Mouse (Mus musculus) thymus, postnatal 14 days (tissue): ENCODE results near the gene Emx1.
"Not testable (repeated sequence)": the region's sequence is repeated elsewhere in the genome, so short reads cannot be mapped to it uniquely, and the experiment has no call there.

Source experiments
- DNase-seq: peaks from one replicate; pipeline ENCODE4 v3.0.0; 2021

Gene Emx1

DNA sequence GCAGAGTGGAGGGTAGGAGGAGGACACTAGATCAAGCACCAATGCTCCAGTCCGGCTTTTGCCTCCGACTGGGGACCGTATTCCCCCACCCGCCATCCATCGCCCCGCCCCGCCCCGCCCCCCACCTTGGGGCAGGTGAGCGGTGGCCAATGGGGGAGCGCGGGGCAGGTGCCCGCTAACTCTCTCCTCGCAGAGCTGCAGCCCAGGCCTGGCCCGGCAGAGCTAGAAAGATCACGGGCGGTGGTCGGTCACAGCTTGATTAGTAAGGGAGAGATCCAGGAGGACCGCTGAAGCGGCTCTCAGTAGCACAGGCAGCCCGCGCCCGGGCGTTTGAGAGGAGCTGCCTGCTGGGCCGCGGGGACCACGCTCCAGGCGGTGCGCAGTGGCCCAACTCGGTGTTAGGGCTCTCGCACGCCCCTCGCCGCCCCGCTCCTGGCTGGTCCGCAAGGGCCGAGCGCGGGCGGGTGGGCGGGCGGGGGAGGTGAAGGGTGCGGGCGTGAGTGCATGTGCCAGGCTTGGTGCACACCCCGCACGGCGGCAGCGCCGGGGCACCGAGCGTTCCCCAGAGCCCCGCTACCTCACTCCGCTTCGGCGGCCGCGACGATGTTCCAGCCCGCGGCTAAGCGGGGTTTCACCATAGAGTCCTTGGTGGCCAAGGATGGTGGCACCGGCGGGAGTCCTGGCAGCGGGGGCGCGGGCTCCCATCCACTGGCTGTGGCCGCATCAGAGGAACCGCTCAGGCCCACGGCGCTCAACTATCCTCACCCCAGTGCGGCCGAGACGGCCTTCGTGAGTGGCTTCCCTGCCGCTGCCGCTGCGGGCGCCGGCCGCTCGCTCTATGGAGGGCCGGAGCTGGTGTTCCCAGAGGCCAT, at the start of gene Emx1:
Gene Emx1, plus strand, starts transcription at position 99 of the 872 bp plus-strand sequence.
- no peak for DNase-seq

DNA sequence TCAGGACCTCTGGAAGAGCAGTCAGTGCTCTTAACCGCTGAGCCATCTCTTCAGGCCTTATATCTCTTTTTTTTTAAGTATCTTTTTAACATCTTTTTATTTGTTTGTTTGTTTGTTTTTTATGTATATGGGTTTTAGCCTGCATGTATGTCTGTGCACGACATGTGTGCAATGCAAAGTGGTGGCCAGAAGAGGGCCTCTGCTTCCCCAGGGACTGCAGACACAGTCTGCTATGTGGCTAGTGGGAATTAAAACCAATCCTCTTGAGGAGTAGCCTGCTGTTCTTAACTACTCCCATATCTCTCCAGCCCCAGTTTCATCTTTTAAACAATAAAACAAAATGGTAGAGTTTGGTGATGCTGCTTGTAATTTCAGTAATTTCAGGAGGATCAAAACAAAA, 47.7 kb upstream of the Emx1 start:
- DNase-seq: no peak

DNA sequence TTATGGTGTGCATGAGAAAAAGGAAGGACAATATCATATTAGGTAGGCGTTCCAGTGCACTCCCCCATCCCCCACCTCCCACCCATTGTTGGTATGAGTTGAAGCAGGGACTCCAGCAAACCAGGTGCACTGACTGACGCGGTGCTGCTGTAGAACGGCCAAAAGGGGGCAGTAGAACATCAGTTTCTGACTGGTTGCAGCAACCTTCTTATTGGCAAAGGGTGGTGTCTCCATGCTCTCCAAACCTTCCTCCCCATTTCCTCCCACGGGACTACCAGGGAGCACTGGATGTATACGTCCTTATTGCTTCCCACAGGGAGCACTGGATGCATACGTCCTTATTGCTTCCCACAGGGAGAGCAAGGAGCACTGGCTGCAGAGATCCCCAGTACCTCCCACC, 46.2 kb upstream of the Emx1 start:
- peak; percentile 75 for DNase-seq

DNA sequence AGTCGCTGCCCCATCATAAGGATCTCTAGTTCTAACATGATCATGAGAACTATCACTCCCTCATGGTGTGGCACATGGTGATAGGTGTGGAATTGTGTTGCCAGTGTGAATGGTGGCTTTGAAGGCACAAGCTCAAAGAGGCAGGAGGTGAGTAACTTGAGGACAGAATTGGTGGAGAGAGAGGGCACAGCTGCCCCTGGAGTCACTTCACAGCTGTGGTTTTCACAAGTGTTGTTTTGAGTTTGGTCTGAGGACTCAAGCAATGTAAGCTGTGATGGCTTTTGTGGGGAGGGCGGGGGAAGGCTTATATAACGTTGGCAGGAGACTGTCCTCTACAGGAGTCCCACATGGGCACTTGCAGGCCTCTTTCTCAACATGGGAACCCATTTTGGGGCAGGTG, 42.8 kb upstream of the Emx1 start:
- DNase-seq: no peak

- DNase-seq: no peak
Measured at GRCm38 (mm10) chr6:85147636-85148035, 39.6 kb upstream of the Emx1 start.

GRCm38 (mm10) chr6:85150386-85150785, 36.9 kb upstream of the Emx1 start:
- DNase-seq: no peak

GRCm38 (mm10) chr6:85153970-85154540, 33.2 kb upstream of the Emx1 start:
- DNase-seq: peak; percentile 82

DNA sequence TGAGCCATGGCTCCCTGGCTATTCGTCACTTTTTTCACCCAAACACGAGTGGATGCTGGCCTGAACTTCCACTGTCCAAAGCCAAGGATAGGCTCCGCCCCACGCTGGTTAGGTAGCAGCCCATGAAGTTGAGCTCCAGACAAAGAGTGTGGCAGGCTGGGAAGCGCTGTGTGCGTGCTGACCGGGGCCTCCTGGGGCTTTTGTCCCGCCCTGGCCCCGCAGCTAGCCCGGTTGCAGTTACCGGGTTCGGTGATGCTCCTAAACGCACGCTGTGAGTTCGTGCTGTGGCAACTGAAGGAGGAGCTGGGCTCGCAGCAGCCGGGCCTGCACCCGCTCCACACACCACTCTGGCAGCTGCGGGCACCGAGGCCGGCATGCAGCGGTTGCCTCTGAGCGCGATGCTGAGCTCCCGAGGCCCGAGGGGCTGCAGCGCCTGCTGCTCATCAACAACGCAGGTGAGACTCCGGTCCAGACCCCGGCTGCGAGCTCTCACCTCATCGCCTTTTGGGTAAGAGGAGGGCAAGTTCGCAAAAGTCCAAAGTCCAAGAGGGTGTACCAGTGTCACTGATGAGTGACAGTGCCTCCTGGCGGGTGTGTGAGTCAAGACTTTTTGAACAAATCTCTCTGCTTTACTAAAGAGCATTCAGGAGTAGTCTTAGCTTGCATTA, 32.2 kb upstream of the Emx1 start:
- DNase-seq: peak; percentile 39

- DNase-seq: not testable (repeated sequence)
Measured at GRCm38 (mm10) chr6:85156551-85156950, 30.7 kb upstream of the Emx1 start.

DNA sequence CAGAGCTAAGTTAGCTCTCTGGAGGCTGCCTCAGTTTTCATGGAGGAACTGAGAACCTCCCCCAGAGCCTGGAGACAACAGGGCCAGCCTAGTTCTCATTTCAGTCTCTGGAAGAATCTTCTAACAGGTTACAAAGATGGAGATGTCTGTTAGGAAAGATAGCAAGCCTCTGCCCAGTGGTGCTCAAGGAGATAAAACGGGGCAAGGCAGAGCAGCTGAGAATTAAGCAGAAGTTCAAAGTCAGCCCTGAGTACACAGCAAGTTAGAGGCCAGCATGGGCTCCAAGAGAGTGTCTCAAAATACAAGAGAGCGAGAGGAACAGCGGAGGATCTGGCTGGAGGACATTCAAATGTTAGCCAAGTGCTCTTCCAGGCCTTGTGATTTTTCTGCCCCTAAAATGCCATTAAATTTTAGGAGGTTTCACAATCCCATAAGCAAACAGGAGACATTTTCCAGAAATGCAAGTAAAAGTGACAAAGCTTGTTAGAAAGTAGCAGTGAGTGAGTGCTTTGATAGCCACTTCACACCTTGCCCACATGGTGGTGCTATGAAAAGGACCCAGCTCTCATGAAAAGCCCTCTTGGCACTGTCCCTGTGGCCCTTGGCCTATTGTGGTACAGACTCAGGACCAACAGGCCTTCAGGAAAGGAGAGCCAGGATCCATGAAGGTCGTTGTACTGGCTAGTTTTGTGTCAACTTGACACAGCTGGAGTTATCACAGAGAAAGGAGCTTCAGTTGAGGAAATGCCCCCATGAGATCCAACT, 29.0 kb upstream of the Emx1 start:
- not testable (repeated sequence) for DNase-seq

- peak; percentile 53 for DNase-seq
Measured at GRCm38 (mm10) chr6:85159092-85159760, 28.0 kb upstream of the Emx1 start.

GRCm38 (mm10) chr6:85160201-85160923, 26.9 kb upstream of the Emx1 start:
- peak; percentile 75 for DNase-seq

DNA sequence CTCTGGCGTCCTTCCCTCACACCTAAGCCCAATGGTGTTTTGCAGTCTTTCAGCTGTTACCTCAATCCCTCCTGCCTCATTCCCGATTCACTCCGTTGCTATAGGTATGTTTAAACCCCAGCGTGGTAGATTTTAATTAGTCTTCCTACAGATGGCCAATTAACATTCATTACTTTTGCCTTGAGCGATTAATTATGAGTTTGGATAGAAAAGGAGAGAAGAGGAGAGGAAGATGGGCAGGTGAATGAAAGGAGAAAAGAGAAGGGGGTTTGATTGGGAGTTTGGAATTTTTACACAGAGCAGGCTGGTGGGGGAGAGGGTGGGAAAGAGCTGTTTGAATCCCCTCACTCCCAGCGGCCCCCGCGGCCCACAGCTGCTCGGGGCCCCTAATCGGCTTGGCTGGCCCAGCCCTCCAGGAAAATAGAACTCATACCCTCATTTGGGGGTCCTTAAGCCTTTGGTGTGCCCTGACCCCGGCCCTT, 21.8 kb upstream of the Emx1 start:
- DNase-seq: no peak

DNA sequence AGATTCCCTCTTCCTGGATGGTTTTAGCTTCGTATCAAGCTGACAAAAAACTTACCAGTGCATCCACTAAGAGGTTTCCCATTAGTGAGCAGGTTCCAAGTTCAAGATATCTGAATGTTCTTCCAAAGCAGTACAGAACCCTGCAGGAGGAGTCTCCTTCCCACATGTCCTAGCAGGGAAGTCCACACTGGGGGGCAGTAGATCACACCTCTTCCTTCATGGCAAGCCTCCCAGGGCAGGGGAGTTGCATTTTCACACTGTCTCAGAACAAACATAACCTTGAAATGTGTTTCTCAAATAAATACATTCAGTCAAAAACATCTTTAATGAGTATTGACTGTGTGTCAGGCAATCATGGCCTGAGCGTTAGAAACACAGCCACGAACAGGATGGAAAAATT, 7.7 kb upstream of the Emx1 start:
- no peak for DNase-seq

DNA sequence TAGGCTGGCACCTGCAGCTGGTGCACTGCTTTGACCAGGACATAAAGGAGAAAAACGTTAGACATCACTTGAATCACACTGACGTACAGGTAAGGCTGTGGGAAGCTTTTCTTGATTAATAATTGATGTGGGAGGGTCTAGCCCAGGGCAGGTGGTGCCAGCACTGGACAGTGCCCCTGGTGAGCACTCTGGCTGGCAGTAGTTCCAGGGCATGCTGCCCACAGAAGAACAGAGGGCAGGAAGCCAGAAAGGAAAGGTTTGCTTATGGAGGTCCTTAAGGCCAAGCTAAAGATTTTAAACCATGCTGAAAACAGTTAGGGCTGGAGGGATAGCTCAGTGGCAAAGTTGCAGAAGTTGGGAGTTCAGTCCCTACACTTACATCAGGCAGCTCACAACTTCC, 7.2 kb upstream of the Emx1 start:
- no peak for DNase-seq

- no peak for DNase-seq
Measured at GRCm38 (mm10) chr6:85183951-85184350, 3.3 kb upstream of the Emx1 start.

DNA sequence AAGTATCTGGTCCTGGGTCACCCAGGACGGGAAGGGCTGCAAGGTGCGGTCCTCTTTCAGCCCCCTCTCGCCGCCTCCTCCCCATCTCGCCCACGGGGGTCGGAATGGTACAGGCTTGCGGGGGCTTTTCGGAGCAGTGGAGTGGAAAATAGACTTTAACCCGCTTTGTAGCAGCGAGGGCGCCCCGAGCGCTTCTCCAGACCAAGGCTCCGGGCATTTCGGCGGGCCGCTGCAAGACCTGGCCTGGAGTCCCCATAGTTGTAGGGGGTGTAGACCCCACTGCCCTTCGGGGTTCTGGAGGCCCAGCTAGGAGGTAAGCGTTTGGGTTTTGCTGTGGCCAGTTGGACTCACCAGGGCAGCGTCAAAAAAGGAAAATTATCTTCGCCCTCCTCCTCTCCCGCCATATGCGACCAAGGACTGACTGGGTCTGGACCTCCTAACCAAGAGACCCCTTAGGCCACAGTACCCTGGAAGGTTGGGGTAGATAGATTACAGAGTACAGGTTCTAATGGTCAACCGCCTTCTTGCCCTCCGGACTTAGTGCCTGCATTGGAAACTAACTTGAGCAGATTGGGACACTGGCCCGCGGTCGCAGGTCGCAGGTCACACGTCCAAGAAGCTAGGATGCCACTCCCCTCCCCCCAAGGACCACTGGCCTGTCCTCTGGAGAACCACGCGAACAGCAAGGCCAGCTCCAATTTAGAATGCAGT, 1.1 kb upstream of the Emx1 start:
- DNase-seq: no peak

- DNase-seq: no peak
Measured at GRCm38 (mm10) chr6:85186744-85187059, 536 bp upstream of the Emx1 start.

GRCm38 (mm10) chr6:85188256-85189110, 1.2 kb downstream of the Emx1 start:
- no peak for DNase-seq

DNA sequence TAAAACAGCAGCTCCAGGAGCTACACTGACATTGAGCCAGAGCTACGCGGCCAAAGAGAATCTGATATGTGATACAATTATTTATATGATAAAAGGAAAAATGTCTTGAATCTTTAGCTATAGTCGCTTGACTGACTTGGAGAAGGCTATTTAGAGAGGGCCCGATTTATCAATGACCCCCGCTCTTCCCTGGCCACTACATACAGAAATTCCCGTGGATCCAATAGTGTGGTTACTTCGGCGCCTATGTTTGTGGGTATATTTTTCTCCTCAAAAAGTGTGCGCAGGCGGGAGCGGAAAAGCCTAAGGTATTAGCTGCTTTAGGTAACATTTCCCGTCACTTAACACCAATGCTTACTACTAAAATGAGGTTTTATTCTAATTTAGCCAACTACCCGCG, 2.1 kb downstream of the Emx1 start:
- DNase-seq: no peak
